Mouse (Mus musculus) cerebellum, adult 2 months (tissue): ENCODE data around the gene Ist1.

Experiments
- CTCF ChIP-seq: fragments of 200-500 bp; IDR thresholded peaks from 2 replicates; pipeline ENCODE4 v1.5.1; 2011; ENCODE audit warnings: low read depth, mild to moderate bottlenecking, control low read depth, low read length, moderate library complexity, borderline replicate concordance; ENCODE audit not compliant: insufficient read depth
- POLR2A ChIP-seq: fragments of 200-500 bp; IDR thresholded peaks from 2 replicates; pipeline ENCODE4 v1.6.1; 2011; ENCODE audit warnings: low read length, control low read depth, borderline replicate concordance; ENCODE audit not compliant: insufficient read depth

GRCm38 (mm10) chr8:109672656-109673055 lies 20.4 kb downstream of the Ist1 start:
- TF ChIP-seq CTCF (no peak), POLR2A (no peak)
